Mouse (Mus musculus): ENCODE measurements around the gene Camsap1.

Camsap1 gene

GRCm38 (mm10) chr2:25884756-25885155 lies 98.3 kb downstream of the Camsap1 start:
- no peak for DNase-seq (ENCODE audit: low spot score)

GRCm38 (mm10) chr2:25882276-25882675 lies 100.8 kb downstream of the Camsap1 start:
- DNase-seq (ENCODE audit: low spot score), result no peak

GRCm38 (mm10) chr2:25879061-25879460 lies 104.0 kb downstream of the Camsap1 start:
- DNase-seq (ENCODE audit: low spot score), result no peak

GRCm38 (mm10) chr2:25878516-25878915 lies 104.6 kb downstream of the Camsap1 start:
- no peak for DNase-seq (ENCODE audit: low spot score)

GRCm38 (mm10) chr2:25877736-25878268 lies 105.3 kb downstream of the Camsap1 start:
- no peak for DNase-seq (ENCODE audit: low spot score)

GRCm38 (mm10) chr2:25877250-25877735 lies 105.8 kb downstream of the Camsap1 start:
- no peak for DNase-seq (ENCODE audit: low spot score)
